Mouse (Mus musculus) spleen, adult 2 months (tissue): Measurements from ENCODE around the gene Tjap1. TPM values are rescaled to one million over a fixed set of nuclear protein-coding genes. Genes with fewer than 3 reads are reported as not detected.

ENCODE experiments used
- DNase-seq, 2 experiments: peaks; one replicate each; pipeline versions ENCODE4 v3.0.0 to v3.0.0-alpha.2; 2012 to 2021; ENCODE audit warnings: low spot score in 2 of 2, low read depth in 1 of 2
- H3K27ac ChIP-seq: fragments of 200-500 bp; 2 replicates; pipeline ENCODE4 v1.5.1; 2012; ENCODE audit warnings: low read length, inconsistent platforms; ENCODE audit not compliant: insufficient read depth
- H3K27me3 ChIP-seq: fragments of 200-500 bp; 2 replicates; pipeline ENCODE4 v1.6.1; 2012; ENCODE audit warnings: mild to moderate bottlenecking, moderate library complexity, low read length, inconsistent platforms; ENCODE audit not compliant: control insufficient read depth, insufficient read depth
- H3K36me3 ChIP-seq: fragments of 200-500 bp; 2 replicates; pipeline ENCODE4 v1.6.1; 2012; ENCODE audit warnings: mild to moderate bottlenecking, low read length, inconsistent platforms; ENCODE audit not compliant: control insufficient read depth, insufficient read depth
- H3K4me1 ChIP-seq: fragments of 200-500 bp; 2 replicates; pipeline ENCODE4 v1.6.1; 2011; ENCODE audit warnings: inconsistent platforms; ENCODE audit not compliant: control insufficient read depth, insufficient read depth, insufficient read length
- H3K4me3 ChIP-seq: fragments of 200-500 bp; 2 replicates; pipeline ENCODE4 v1.5.1; 2011; ENCODE audit warnings: mild to moderate bottlenecking, inconsistent platforms; ENCODE audit not compliant: insufficient read depth, insufficient read length; ENCODE audit errors: extremely low read depth
- CTCF ChIP-seq: fragments of 200-500 bp; IDR thresholded peaks from 2 replicates; pipeline ENCODE4 v1.5.1; 2011; ENCODE audit warnings: mild to moderate bottlenecking, inconsistent platforms; ENCODE audit not compliant: insufficient read depth, insufficient read length, insufficient replicate concordance; ENCODE audit errors: extremely low read depth
- POLR2A ChIP-seq: fragments of 200-500 bp; IDR thresholded peaks from 2 replicates; pipeline ENCODE4 v1.6.1; 2011; ENCODE audit warnings: low read depth, low read length, inconsistent platforms
- WGBS: fragments of 180-500 bp; shearing (Covaris S2); methylation state at CpG from one replicate; pipeline ENCODE4 v1.1.7; 2018; 5-methylcytosine and 5-hydroxymethylcytosine counted together
- polyA plus RNA-seq: library from polyadenylated mRNA; depleted of rRNA; stranded (reverse); fragments of >200 nt; gene quantifications from 2 replicates; pipeline ENCODE4 v1.2.3, GENCODE M21; 2012

Tjap1 gene
- polyA plus RNA-seq, 1 experiment = 28.8 TPM

GRCm38 (mm10) chr17:46315813-46316212, 33.0 kb upstream of the Tjap1 start:
- Histone ChIP-seq H3K27me3 (no peaks in the 10 kb centered on the region), H3K4me1 (no peaks in the 10 kb centered on the region), H3K27ac (no peak overlapping the region), H3K36me3 (peaks cover 4% of the 10 kb centered on the region; the same call in 1 of the 2 replicates), H3K4me3 (no peak overlapping the region)
- 84% methylated on average over 10 of the region's 10 CpGs for WGBS
- DNase-seq = no peak
- TF ChIP-seq POLR2A (no peak), CTCF (no peak)

GRCm38 (mm10) chr17:46313135-46313715, 30.4 kb upstream of the Tjap1 start:
- H3K27me3 ChIP-seq = no peaks in the 10 kb centered on the region
- DNase-seq = no peak
- no peak overlapping the region for H3K4me3 ChIP-seq
- WGBS = 94% methylated on average over 9 of the region's 9 CpGs
- peaks cover 6% of the 10 kb centered on the region for H3K36me3 ChIP-seq
- H3K4me1 ChIP-seq = no peaks in the 10 kb centered on the region
- H3K27ac ChIP-seq = no peak overlapping the region
- TF ChIP-seq CTCF (no peak), POLR2A (no peak)

- Histone ChIP-seq H3K4me1 (no peaks in the 10 kb centered on the region), H3K27me3 (no peaks in the 10 kb centered on the region), H3K27ac (no peak overlapping the region), H3K36me3 (peaks cover 6% of the 10 kb centered on the region), H3K4me3 (no peak overlapping the region)
- 85% methylated on average over 10 of the region's 10 CpGs for WGBS
- TF ChIP-seq POLR2A = no peak
- TF ChIP-seq CTCF = no peak
- DNase-seq = no peak
Measured at GRCm38 (mm10) chr17:46310515-46310914, 27.7 kb upstream of the Tjap1 start.

GRCm38 (mm10) chr17:46309835-46310234, 27.0 kb upstream of the Tjap1 start:
- Histone ChIP-seq H3K4me1 (no peaks in the 10 kb centered on the region), H3K27ac (no peak overlapping the region), H3K36me3 (peaks cover 6% of the 10 kb centered on the region), H3K27me3 (no peaks in the 10 kb centered on the region), H3K4me3 (no peak overlapping the region)
- WGBS = 96% methylated on average over 12 of the region's 12 CpGs
- no peak for TF ChIP-seq CTCF
- no peak for DNase-seq

GRCm38 (mm10) chr17:46306956-46307355, 24.1 kb upstream of the Tjap1 start:
- H3K36me3 ChIP-seq = peaks cover 1% of the 10 kb centered on the region; the same call in 1 of the 2 replicates
- 94% methylated on average over 15 of the region's 15 CpGs for WGBS
- H3K4me1 ChIP-seq = no peaks in the 10 kb centered on the region
- no peak overlapping the region for H3K27ac ChIP-seq
- H3K27me3 ChIP-seq = no peaks in the 10 kb centered on the region
- no peak for TF ChIP-seq POLR2A
- TF ChIP-seq CTCF = no peak
- no peak overlapping the region for H3K4me3 ChIP-seq
- DNase-seq = no peak

GRCm38 (mm10) chr17:46304184-46304583, 21.4 kb upstream of the Tjap1 start:
- H3K4me3 ChIP-seq = no peak overlapping the region
- H3K27ac ChIP-seq = no peak overlapping the region
- no peak for TF ChIP-seq CTCF
- TF ChIP-seq POLR2A = no peak
- no peaks in the 10 kb centered on the region for H3K4me1 ChIP-seq
- H3K27me3 ChIP-seq = no peaks in the 10 kb centered on the region
- DNase-seq = no peak
- 94% methylated on average over 9 of the region's 9 CpGs for WGBS
- no peaks in the 10 kb centered on the region for H3K36me3 ChIP-seq

- TF ChIP-seq CTCF (no peak), POLR2A (no peak)
- no peak overlapping the region for H3K4me3 ChIP-seq
Measured at GRCm38 (mm10) chr17:46301892-46302291, 19.1 kb upstream of the Tjap1 start.

More at GRCm38 (mm10) chr17:46301892-46302291, 19.1 kb upstream of the Tjap1 start:
- 78% methylated on average over 12 of the region's 12 CpGs for WGBS
- no peaks in the 10 kb centered on the region for H3K36me3 ChIP-seq
- peaks cover 15% of the 10 kb centered on the region for H3K27me3 ChIP-seq
- no peak for DNase-seq
- no peak overlapping the region for H3K27ac ChIP-seq
- peaks cover 11% of the 10 kb centered on the region for H3K4me1 ChIP-seq
